Mouse (Mus musculus) urinary bladder, adult 18-20 months (tissue): ENCODE results near the gene Olfr365.

Experiments
- DNase-seq, 2 experiments: peaks; one replicate each; pipeline ENCODE4 v3.0.0; 2022; ENCODE audit warnings: low spot score in 2 of 2, mixed read lengths in 2 of 2

The Olfr365 gene

GRCm38 (mm10) chr2:37187898-37188297 is at the start of gene Olfr365:
Gene Olfr365, plus strand, starts transcription at chr2:37188198.
- no peak for DNase-seq

- no peak for DNase-seq
These were observed 49.0 kb upstream of the Olfr365 start, which contains the start of gene Olfr364-ps1 for GRCm38 (mm10) chr2:37139022-37139421. Gene Olfr364-ps1, plus strand, starts transcription at chr2:37139322.

GRCm38 (mm10) chr2:37211274-37211673 is 23.3 kb downstream of the Olfr365 start, which contains the start of gene Olfr366:
Gene Olfr366, plus strand, starts transcription at chr2:37211574.
- no peak for DNase-seq
